Mouse (Mus musculus) right cerebral cortex, postnatal 14 days (tissue): ENCODE measurements at regions not wholly inside any gene's neighbourhood (a gene's known extent, or its start where the extent isn't known, plus 50 kb on each side); places are given as distances from the start of the nearest gene placed in this dataset.
A peak's percentile ranks its signal among the peaks of the same experiment; 100 is the strongest.

Experiments
- DNase-seq: peaks from one replicate; pipeline ENCODE4 v3.0.0; 2022

GRCm38 (mm10) chr9:101439856-101440255 lies 188.3 kb upstream of the Ppp2r3a start:
- peak; percentile 19 for DNase-seq

- no peak for DNase-seq
These were observed 187.1 kb upstream of the Ppp2r3a start for GRCm38 (mm10) chr9:101438564-101439180.

GRCm38 (mm10) chr9:101424974-101425670 lies 173.5 kb upstream of the Ppp2r3a start:
- no peak for DNase-seq

GRCm38 (mm10) chr9:101423041-101423440 lies 171.4 kb upstream of the Ppp2r3a start:
- DNase-seq: no peak

- no peak for DNase-seq
These were observed 170.4 kb upstream of the Ppp2r3a start for GRCm38 (mm10) chr9:101422006-101422405.

- no peak for DNase-seq
These were observed 169.5 kb upstream of the Ppp2r3a start for GRCm38 (mm10) chr9:101421136-101421535.

- DNase-seq: no peak
These were observed 168.6 kb upstream of the Ppp2r3a start for GRCm38 (mm10) chr9:101420181-101420580.

GRCm38 (mm10) chr9:101417660-101418059 lies 166.1 kb upstream of the Ppp2r3a start:
- no peak for DNase-seq

- no peak for DNase-seq
These were observed 164.7 kb upstream of the Ppp2r3a start for GRCm38 (mm10) chr9:101416321-101416720.

GRCm38 (mm10) chr9:101413071-101413633 lies 161.6 kb upstream of the Ppp2r3a start:
- DNase-seq: no peak

GRCm38 (mm10) chr9:101411951-101412350 lies 160.4 kb upstream of the Ppp2r3a start:
- DNase-seq: no peak

- no peak for DNase-seq
These were observed 159.9 kb upstream of the Ppp2r3a start for GRCm38 (mm10) chr9:101411532-101411880.

- DNase-seq: no peak
These were observed 159.4 kb upstream of the Ppp2r3a start for GRCm38 (mm10) chr9:101410783-101411531.

- no peak for DNase-seq
These were observed 158.8 kb upstream of the Ppp2r3a start for GRCm38 (mm10) chr9:101410348-101410747.

GRCm38 (mm10) chr9:101408116-101408515 lies 156.5 kb upstream of the Ppp2r3a start:
- DNase-seq: no peak

GRCm38 (mm10) chr9:101407141-101407540 lies 155.5 kb upstream of the Ppp2r3a start:
- peak; percentile 42 for DNase-seq

GRCm38 (mm10) chr9:101404441-101405081 lies 153.0 kb upstream of the Ppp2r3a start:
- peak; percentile 30 for DNase-seq

GRCm38 (mm10) chr9:101404034-101404433 lies 152.4 kb upstream of the Ppp2r3a start:
- DNase-seq: no peak

- no peak for DNase-seq
These were observed 151.1 kb upstream of the Ppp2r3a start for GRCm38 (mm10) chr9:101402544-101403194.

GRCm38 (mm10) chr9:101401416-101401815 lies 149.8 kb upstream of the Ppp2r3a start:
- no peak for DNase-seq

GRCm38 (mm10) chr9:101398858-101399257 lies 147.3 kb upstream of the Ppp2r3a start:
- no peak for DNase-seq

- DNase-seq: no peak
These were observed 117.8 kb upstream of the Ppp2r3a start for GRCm38 (mm10) chr9:101369380-101369779.

GRCm38 (mm10) chr9:101356607-101357006 lies 105.0 kb upstream of the Ppp2r3a start:
- DNase-seq: no peak
